Mouse (Mus musculus) neural tube, embryonic 15.5 days (tissue): ENCODE measurements around the gene Nrsn2. TPM values are rescaled to one million over a fixed set of nuclear protein-coding genes. Genes with fewer than 3 reads are reported as not detected.

ENCODE experiments used
- ATAC-seq: fragments of 200-750 bp; cut with Nextera tagmentation; 2 replicates; pipeline ENCODE4 v1.8.0; 2017; ENCODE audit warnings: mild to moderate bottlenecking, moderate TSS enrichment, moderate library complexity; ENCODE audit not compliant: low FRiP score
- H3K27ac ChIP-seq: fragments of 300-500 bp; sonication (generic); replicated peaks from 2 replicates; pipeline ENCODE4 v1.5.1; 2015; ENCODE audit warnings: mild to moderate bottlenecking, inconsistent platforms
- H3K27me3 ChIP-seq: fragments of 300-500 bp; sonication (generic); replicated peaks from 2 replicates; pipeline ENCODE4 v1.6.1; 2015; ENCODE audit warnings: inconsistent platforms
- H3K36me3 ChIP-seq: fragments of 300-500 bp; sonication (generic); 2 replicates; pipeline ENCODE4 v1.6.1; 2015; ENCODE audit warnings: inconsistent platforms
- H3K4me1 ChIP-seq: fragments of 300-500 bp; sonication (generic); 2 replicates; pipeline ENCODE4 v1.6.1; 2015; ENCODE audit warnings: inconsistent platforms
- H3K4me2 ChIP-seq: fragments of 300-500 bp; sonication (generic); 2 replicates; pipeline ENCODE4 v1.6.1; 2015; ENCODE audit warnings: inconsistent platforms, mild to moderate bottlenecking, moderate library complexity
- H3K4me3 ChIP-seq: fragments of 300-500 bp; sonication (generic); replicated peaks from 2 replicates; pipeline ENCODE4 v1.5.1; 2015; ENCODE audit warnings: mild to moderate bottlenecking, inconsistent platforms
- H3K9ac ChIP-seq: fragments of 300-500 bp; sonication (generic); replicated peaks from 2 replicates; pipeline ENCODE4 v1.6.1; 2015; ENCODE audit warnings: mild to moderate bottlenecking, inconsistent platforms
- H3K9me3 ChIP-seq: fragments of 300-500 bp; sonication (generic); replicated peaks from 2 replicates; pipeline ENCODE4 v1.6.1; 2016; ENCODE audit warnings: inconsistent platforms
- WGBS: fragments of 180-500 bp; shearing (Covaris S2); methylation state at CpG from one replicate; pipeline ENCODE4 v1.1.7; 2015; ENCODE audit warnings: mixed read lengths; 5-methylcytosine and 5-hydroxymethylcytosine counted together
- polyA plus RNA-seq: library from polyadenylated mRNA; unstranded; fragments of >200 nt; fragmentation: Nextera tagmentation; extraction: Ambion mirVana; gene quantifications from 2 replicates; pipeline ENCODE4 v1.2.1, GENCODE M21; 2015

Nrsn2 gene
- 50.9 and 60.3 TPM in 2 replicates for polyA plus RNA-seq

DNA sequence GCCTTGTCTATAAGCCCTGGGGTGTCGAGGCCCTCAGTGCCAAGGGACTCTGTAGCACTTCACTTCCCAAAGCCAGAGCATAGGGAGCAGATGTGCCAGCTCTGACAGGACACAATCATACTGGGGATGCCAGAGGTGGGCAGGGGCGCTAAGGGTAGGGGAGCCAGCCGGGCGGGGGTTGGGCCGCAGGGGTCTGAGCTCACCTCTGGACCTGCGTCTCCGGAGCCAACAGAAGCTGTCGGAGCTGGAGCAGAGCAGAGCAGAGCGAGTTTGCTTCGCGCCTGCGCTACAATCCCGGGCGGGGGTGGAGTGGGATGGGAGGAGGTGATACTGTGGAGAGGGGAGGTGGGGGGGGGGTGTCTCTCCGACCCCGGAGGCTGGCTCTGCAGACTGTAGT is at the start of gene Nrsn2:
Gene Nrsn2 (minus strand): TSS at position 294 of the 397 bp plus-strand sequence.
- ATAC-seq: peak; percentile 90
- no peaks in the 10 kb centered on the region for H3K36me3 ChIP-seq
- WGBS: under 1% methylated on average over 16 of the region's 16 CpGs
- no peaks in the 10 kb centered on the region for H3K9me3 ChIP-seq
- peaks cover 26% of the 10 kb centered on the region for H3K4me1 ChIP-seq
- H3K27ac ChIP-seq: peak within 1 kb of the TSS; percentile 86
- no peaks in the 10 kb centered on the region for H3K27me3 ChIP-seq
- peak within 1 kb of the TSS; percentile 43 for H3K4me3 ChIP-seq
- H3K4me2 ChIP-seq: peak within 1 kb of the TSS; percentile 63
- H3K9ac ChIP-seq: peak within 1 kb of the TSS; percentile 53

DNA sequence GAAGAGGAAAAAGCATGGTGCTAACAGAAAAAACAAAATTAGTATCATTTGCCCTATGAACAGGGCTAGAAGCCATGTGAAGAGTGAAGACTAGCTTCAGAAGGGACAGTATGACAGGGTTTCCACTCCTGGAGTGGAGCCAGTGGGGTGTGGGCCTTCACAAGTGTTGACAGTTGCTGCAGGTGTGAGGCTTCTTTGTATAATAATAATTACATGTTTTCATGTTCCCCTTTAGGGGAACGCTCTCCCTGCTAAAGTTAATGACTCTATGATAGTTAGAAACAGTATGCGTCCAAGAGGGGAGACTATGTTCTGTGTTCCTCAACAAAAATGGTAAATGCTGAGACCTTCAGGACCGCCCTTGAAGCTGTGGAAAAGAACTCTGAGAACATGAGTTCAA is 39.3 kb upstream of the Nrsn2 start:
- no peaks in the 10 kb centered on the region for H3K9me3 ChIP-seq
- 0 out of 2 replicates have a peak overlapping the region, but pooled peaks have one; percentile 86 for H3K9ac ChIP-seq
- peak overlapping the region; percentile 91 for H3K4me2 ChIP-seq
- H3K36me3 ChIP-seq: no peaks in the 10 kb centered on the region; the same call in 1 of the 2 replicates
- H3K4me1 ChIP-seq: peaks cover 39% of the 10 kb centered on the region
- H3K27me3 ChIP-seq: no peaks in the 10 kb centered on the region
- H3K27ac ChIP-seq: peak overlapping the region; percentile 98
- H3K4me3 ChIP-seq: peak overlapping the region; percentile 86
- ATAC-seq: no peak
- WGBS: 96% methylated on average over 3 of the region's 3 CpGs

DNA sequence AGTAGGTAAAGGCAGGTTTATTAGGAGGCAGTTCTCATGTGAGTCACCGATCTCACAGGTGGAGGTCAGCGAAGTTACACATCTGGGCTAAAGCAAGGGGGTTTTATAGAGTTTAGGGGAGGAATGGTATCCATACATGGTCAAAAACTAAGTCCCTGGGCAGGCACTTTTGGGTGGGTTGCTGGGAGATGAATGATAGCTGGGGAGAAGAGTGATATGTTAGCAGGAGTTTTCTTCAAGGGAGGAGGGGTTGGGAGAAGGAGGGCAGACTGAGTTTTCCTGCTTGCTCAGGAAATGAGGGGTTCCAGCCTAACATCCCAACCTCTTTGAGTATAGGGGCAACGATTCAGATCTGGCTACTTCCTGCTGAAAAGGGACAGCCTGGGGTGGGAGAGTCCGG is 38.8 kb upstream of the Nrsn2 start, which contains the start of gene 6820408C15Rik:
Gene 6820408C15Rik (plus strand): TSS at position 301 of the 400 bp plus-strand sequence.
- 28% methylated on average over 4 of the region's 4 CpGs for WGBS
- no peaks in the 10 kb centered on the region; the same call in 1 of the 2 replicates for H3K36me3 ChIP-seq
- no peaks in the 10 kb centered on the region for H3K27me3 ChIP-seq
- H3K4me1 ChIP-seq: peaks cover 44% of the 10 kb centered on the region
- H3K9ac ChIP-seq: peak within 1 kb of the TSS; percentile 86
- ATAC-seq: peak; percentile 1; the same call in 1 of the 2 replicates
- peak within 1 kb of the TSS; percentile 86 for H3K4me3 ChIP-seq
- H3K9me3 ChIP-seq: no peaks in the 10 kb centered on the region
- peak within 1 kb of the TSS; percentile 98 for H3K27ac ChIP-seq
- peak within 1 kb of the TSS; percentile 91 for H3K4me2 ChIP-seq

DNA sequence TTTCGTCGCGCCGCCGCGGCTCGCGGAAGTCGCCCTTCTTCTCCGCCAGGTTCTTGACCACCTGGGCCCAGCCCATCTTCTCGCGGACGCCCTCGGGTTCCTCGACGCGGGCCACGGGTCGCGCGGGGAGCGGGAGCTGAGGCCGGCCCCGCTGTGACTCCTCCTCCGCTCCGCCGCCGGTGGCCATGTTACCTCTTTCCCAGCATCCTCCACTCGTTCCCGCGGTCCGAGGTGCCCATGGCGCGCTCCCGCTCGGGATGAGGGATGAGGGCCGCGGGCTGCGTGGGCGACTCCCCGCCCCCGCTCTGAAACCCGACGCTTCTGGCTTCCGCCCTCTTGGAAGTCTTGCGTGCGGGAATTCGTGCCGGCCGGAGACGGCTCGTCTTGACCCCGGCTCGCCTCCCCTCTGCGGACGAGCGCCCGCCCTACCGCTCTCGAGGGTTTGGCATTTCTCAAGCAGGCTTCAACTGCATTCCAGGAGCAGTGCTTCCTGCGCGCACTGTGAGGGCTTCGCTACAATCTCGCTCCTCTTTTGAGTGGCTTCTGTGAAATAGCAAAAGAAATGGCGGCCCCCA is 38.2 kb upstream of the Nrsn2 start, which contains the start of gene Zcchc3:
Gene Zcchc3 (minus strand): TSS at position 437 of the 575 bp plus-strand sequence.
- no peaks in the 10 kb centered on the region; the same call in 1 of the 2 replicates for H3K36me3 ChIP-seq
- no peaks in the 10 kb centered on the region for H3K9me3 ChIP-seq
- peak within 1 kb of the TSS; percentile 86 for H3K4me3 ChIP-seq
- H3K9ac ChIP-seq: peak within 1 kb of the TSS; percentile 86
- peak within 1 kb of the TSS; percentile 91 for H3K4me2 ChIP-seq
- peak within 1 kb of the TSS; percentile 98 for H3K27ac ChIP-seq
- no peaks in the 10 kb centered on the region for H3K27me3 ChIP-seq
- H3K4me1 ChIP-seq: peaks cover 50% of the 10 kb centered on the region
- under 1% methylated on average over 58 of the region's 65 CpGs for WGBS
- ATAC-seq: peak; percentile 87

DNA sequence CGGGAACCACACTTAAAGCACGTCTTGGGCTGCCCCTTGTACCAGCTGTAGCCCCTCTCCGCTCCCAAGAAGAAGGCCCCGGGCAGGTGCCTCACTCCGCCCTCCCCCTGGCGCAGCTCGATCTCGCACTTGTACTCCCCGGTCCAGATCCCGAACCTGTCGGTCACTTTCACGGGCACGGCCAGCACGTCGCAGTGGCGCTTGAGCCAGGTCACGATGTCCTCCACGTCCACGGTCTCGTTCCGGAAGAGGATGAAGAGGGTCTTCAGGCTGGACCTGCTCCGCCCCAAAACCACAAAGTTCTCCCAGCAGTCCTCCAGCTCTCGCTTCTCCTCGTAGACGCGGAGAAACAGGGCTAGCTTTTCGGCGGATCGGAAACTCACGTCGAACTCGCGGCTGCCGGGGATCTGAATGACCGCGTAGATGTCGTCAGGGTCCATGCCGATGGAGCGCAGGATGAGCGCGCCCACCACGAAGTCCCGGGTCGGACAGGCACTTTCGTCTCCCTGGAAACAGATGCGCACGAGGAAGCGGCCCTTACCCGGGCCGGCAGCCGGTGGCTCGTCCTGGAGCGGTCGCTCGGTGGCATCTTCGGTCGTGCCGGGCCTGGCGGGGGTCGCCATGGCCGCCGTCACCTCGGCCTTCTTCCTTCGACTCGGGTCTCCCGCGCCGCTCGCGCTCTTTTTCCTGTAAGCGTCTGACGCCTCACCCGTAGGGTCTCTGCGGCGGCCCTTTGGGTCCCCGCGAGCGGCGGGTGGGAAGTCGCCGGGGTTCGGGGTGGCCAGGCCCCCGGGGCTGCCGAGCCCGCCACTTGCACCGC is 37.5 kb upstream of the Nrsn2 start:
- Histone ChIP-seq H3K4me2 (peak overlapping the region; percentile 91), H3K9me3 (no peaks in the 10 kb centered on the region), H3K4me3 (peak overlapping the region; percentile 86), H3K9ac (peak overlapping the region; percentile 86), H3K4me1 (peaks cover 51% of the 10 kb centered on the region), H3K27ac (peak overlapping the region; percentile 98), H3K27me3 (no peaks in the 10 kb centered on the region), H3K36me3 (no peaks in the 10 kb centered on the region; the same call in 1 of the 2 replicates)
- under 1% methylated on average over 85 of the region's 86 CpGs for WGBS
- peak; percentile 43; the same call in 1 of the 2 replicates for ATAC-seq

DNA sequence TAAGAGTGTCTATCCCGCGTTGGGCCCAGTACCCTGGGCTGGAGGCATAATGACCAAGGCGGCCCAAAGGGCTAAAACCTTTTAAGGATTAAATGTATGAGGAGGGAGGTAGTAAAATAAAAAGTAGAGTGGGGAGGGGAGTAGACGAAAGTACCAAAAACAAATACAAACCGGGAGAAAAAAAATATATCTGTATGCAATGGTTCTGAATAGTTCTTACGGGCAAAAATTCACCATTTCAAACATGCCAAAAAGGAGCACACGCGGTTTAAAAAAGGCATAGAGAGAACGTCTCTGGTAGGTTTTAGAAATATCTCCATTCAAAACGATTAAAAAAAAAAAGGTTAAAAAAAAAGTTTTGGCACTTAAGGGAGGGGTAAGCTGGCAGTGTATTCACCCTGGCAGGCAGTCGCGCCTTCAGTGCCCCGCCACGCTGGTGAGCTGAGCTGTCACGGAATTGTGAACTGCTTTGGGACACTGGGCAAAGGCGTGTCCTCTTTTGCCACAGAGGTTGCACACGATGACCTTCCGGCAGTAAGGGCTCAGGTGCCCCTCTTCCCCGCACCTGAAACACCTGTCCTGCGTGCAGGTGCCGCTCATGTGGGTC is 36.8 kb upstream of the Nrsn2 start:
- 2% methylated on average over 21 of the region's 21 CpGs for WGBS
- peak overlapping the region; percentile 91 for H3K4me2 ChIP-seq
- no peaks in the 10 kb centered on the region; the same call in 1 of the 2 replicates for H3K36me3 ChIP-seq
- peak overlapping the region; percentile 86 for H3K4me3 ChIP-seq
- H3K9me3 ChIP-seq: no peaks in the 10 kb centered on the region
- peak overlapping the region; percentile 98 for H3K27ac ChIP-seq
- H3K27me3 ChIP-seq: no peaks in the 10 kb centered on the region
- H3K9ac ChIP-seq: peak overlapping the region; percentile 86
- ATAC-seq: no peak
- H3K4me1 ChIP-seq: peaks cover 51% of the 10 kb centered on the region

DNA sequence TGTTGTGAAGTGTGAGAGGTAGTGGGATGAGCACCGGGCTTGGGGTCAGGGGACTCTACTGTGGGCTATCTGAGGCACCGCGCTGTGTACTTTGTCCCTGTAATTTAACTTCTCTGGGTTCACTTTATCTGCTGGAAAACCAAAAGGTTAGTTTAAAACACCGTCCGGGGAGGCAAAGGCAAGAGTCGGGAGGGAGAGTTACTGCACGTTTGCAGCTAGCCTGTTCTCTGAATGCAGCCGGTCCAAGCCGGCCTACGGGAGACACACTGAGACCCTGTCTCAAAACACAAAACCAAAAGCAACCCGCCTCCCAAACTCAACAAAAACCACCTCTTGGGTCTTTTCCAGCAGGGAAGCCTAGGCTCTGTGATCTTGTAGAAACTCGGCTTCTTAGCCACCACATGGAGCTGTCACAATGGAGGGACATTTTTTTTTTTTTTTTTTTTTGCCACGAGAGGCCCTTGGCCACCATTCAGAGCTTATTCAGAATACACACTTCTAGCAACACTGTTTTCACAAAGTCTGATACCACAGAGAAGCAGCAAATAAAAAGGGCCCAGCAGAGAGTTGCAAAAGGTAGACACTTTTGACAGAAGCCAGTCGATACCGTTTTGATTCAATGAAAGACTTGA is 36.2 kb upstream of the Nrsn2 start:
- WGBS: 5% methylated on average over 15 of the region's 15 CpGs
- Histone ChIP-seq H3K27me3 (no peaks in the 10 kb centered on the region), H3K36me3 (no peaks in the 10 kb centered on the region; the same call in 1 of the 2 replicates), H3K9me3 (no peaks in the 10 kb centered on the region), H3K4me3 (peak overlapping the region; percentile 86), H3K27ac (peak overlapping the region; percentile 98), H3K4me2 (peak overlapping the region; percentile 91), H3K4me1 (peaks cover 51% of the 10 kb centered on the region), H3K9ac (peak overlapping the region; percentile 86)
- no peak for ATAC-seq

DNA sequence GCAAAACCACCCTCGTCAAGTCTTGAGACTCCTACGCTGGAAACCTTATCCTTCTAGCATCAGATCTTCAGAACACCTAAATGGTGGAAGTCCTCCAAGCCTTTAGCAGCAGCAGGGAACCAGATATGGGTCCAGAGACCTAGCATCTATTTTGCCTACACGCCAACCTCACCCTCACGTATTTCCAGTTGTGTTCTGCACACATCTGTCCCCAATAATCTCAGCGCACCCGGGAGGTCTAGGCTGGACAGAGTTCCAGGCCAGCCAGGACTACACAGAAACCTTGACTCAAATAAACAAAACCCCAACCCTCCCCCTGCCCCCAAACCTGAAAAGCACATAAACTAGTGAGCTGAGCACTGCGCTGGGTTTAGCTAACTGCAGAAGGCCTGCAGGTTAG is 35.0 kb upstream of the Nrsn2 start:
- 6% methylated on average over 7 of the region's 7 CpGs for WGBS
- ATAC-seq: no peak
- Histone ChIP-seq H3K9me3 (no peaks in the 10 kb centered on the region), H3K27me3 (no peaks in the 10 kb centered on the region), H3K4me3 (peak overlapping the region; percentile 86), H3K4me1 (peaks cover 54% of the 10 kb centered on the region), H3K36me3 (no peaks in the 10 kb centered on the region; the same call in 1 of the 2 replicates), H3K27ac (peak overlapping the region; percentile 98), H3K9ac (peak overlapping the region; percentile 46), H3K4me2 (peak overlapping the region; percentile 91)

DNA sequence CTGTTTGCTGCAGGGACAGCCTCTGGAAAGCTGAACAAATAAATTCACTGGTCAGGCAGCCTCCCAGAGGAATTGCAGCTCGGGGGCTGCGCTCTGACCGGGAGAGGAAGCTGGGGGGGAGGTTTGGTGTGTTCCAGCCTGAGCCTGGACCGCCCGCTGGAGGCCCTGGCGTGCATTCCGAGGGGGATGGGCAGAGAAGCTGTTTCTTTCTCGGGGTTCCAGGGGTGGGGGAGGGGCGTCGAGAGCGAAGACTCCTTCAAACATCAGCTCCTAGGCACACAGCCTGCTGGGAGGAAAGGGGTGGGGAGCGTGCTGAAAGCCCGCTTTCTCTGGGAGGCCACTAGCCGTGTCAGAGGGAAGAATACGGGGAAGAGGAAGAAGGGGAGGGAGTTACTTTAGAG is 34.5 kb upstream of the Nrsn2 start:
- H3K27ac ChIP-seq: peak overlapping the region; percentile 98
- ATAC-seq: peak; percentile 25
- no peaks in the 10 kb centered on the region for H3K9me3 ChIP-seq
- no peaks in the 10 kb centered on the region for H3K27me3 ChIP-seq
- no peaks in the 10 kb centered on the region for H3K36me3 ChIP-seq
- peak overlapping the region; percentile 91 for H3K4me2 ChIP-seq
- peaks cover 58% of the 10 kb centered on the region for H3K4me1 ChIP-seq
- WGBS: 3% methylated on average over 15 of the region's 15 CpGs
- H3K4me3 ChIP-seq: peak overlapping the region; percentile 86
- peak overlapping the region; percentile 46 for H3K9ac ChIP-seq

DNA sequence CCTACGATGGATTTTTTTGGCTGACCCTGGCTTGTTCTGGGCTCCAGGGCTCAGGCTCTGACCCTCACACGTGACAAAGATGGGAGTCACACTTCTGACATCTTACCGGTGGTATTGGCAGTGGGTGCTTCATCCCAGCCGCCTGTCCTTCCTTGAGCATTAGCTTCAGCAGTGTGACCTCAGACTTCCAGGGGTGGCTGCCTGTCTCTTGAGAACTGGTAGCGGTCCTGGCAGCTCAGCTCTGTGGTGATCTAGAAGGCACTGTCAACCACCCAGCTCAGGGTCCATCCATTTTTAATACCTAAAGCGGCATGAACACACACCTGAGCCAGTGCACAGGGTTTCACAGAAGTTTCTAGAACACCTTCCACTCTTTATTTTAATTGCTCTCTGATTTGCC is 33.3 kb upstream of the Nrsn2 start:
- no peaks in the 10 kb centered on the region for H3K27me3 ChIP-seq
- ATAC-seq: no peak
- peak overlapping the region; percentile 98; the same call in 1 of the 2 replicates for H3K27ac ChIP-seq
- peaks cover 58% of the 10 kb centered on the region for H3K4me1 ChIP-seq
- H3K36me3 ChIP-seq: no peaks in the 10 kb centered on the region
- H3K9ac ChIP-seq: no peak overlapping the region
- H3K4me2 ChIP-seq: no peak overlapping the region
- H3K4me3 ChIP-seq: no peak overlapping the region
- H3K9me3 ChIP-seq: no peaks in the 10 kb centered on the region
- WGBS: 88% methylated on average over 6 of the region's 6 CpGs

DNA sequence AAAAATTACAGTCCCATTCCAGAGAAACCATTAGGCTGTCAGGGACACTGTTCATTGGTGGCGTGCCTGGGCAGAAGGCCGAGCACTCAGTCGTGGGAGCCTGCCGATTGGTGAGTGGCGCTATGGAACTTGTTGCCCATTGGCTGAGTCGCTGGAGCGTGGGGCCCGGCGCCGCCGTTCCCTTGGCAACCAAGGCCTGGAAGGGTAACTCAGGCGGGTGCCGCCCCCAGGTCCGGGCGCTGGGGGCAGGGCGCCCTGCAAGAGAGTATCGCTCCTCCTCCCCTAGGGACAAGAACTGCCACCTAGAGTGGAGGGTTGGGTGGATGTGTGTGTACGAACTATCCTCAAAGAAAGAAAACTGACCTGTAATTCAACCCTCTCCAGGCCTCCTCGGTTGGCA is 29.7 kb upstream of the Nrsn2 start:
- Histone ChIP-seq H3K9ac (peak overlapping the region; percentile 37; the same call in 1 of the 2 replicates), H3K4me3 (peak overlapping the region; percentile 41), H3K9me3 (no peaks in the 10 kb centered on the region), H3K27ac (peak overlapping the region; percentile 83), H3K4me2 (peak overlapping the region; percentile 77), H3K27me3 (no peaks in the 10 kb centered on the region), H3K4me1 (peaks cover 31% of the 10 kb centered on the region), H3K36me3 (no peaks in the 10 kb centered on the region)
- peak; percentile 96 for ATAC-seq
- WGBS: under 1% methylated on average over 19 of the region's 19 CpGs
